Mouse (Mus musculus): ENCODE measurements around the gene Nsun2.

- TF ChIP-seq CTCF (IDR thresholded peaks at IDR 0.05) (no peak), POLR2A (IDR thresholded peaks at IDR 0.05; ENCODE audit: insufficient read depth, low read depth, low read length) (no peak)
Observed at GRCm38 (mm10) chr13:69608734-69609133, 75.2 kb downstream of the Nsun2 start.
